Mouse (Mus musculus): Measurements from ENCODE around the gene Gpr84. TPM values are rescaled to one million over a fixed set of nuclear protein-coding genes. Genes with fewer than 3 reads are reported as not detected.

Gene Gpr84
- polyA plus RNA-seq, 1 experiment: 0.12 TPM

- DNase-seq (ENCODE audit: low read depth, low spot score): no peak
- WGBS: 76% methylated on average over 26 of the region's 26 CpGs
Measured at GRCm38 (mm10) chr15:103308876-103309580, 1.4 kb downstream of the Gpr84 start.

GRCm38 (mm10) chr15:103308056-103308875, 2.1 kb downstream of the Gpr84 start:
- WGBS: 49% methylated on average over 28 of the region's 28 CpGs

GRCm38 (mm10) chr15:103307125-103307524, 3.3 kb downstream of the Gpr84 start:
- under 1% methylated on average over 7 of the region's 7 CpGs for WGBS
- DNase-seq (ENCODE audit: low read depth, low spot score): peak; percentile 100

More at GRCm38 (mm10) chr15:103308056-103308875, 2.1 kb downstream of the Gpr84 start:
- DNase-seq (ENCODE audit: low read depth, low spot score): no peak

- no peak for DNase-seq (ENCODE audit: low read depth, low spot score)
- 9% methylated on average over 8 of the region's 8 CpGs for whole genome bisulfite sequencing
Measured at GRCm38 (mm10) chr15:103305792-103306645, 4.4 kb downstream of the Gpr84 start.

- DNase-seq (ENCODE audit: low read depth, low spot score): peak; percentile 93
- WGBS: under 1% methylated on average over 71 of the region's 71 CpGs
Measured at GRCm38 (mm10) chr15:103305070-103305678, 5.2 kb downstream of the Gpr84 start.

GRCm38 (mm10) chr15:103304616-103304969, 5.8 kb downstream of the Gpr84 start:
- 1% methylated on average over 9 of the region's 9 CpGs for WGBS
- DNase-seq (ENCODE audit: low read depth, low spot score): no peak

GRCm38 (mm10) chr15:103303916-103304615, 6.3 kb downstream of the Gpr84 start:
- 21% methylated on average over 8 of the region's 8 CpGs for WGBS
- DNase-seq (ENCODE audit: low read depth, low spot score): no peak

- 61% methylated on average over 6 of the region's 6 CpGs for WGBS
- DNase-seq (ENCODE audit: low read depth, low spot score): no peak
Measured at GRCm38 (mm10) chr15:103302341-103303021, 7.9 kb downstream of the Gpr84 start.

GRCm38 (mm10) chr15:103301547-103302340, 8.7 kb downstream of the Gpr84 start:
- DNase-seq (ENCODE audit: low read depth, low spot score): no peak
- 66% methylated on average over 5 of the region's 5 CpGs for WGBS

GRCm38 (mm10) chr15:103301046-103301445, 9.4 kb downstream of the Gpr84 start:
- DNase-seq (ENCODE audit: low read depth, low spot score): no peak
- 67% methylated on average over 2 of the region's 2 CpGs for whole genome bisulfite sequencing

- WGBS: 57% methylated on average over 2 of the region's 2 CpGs
Measured at GRCm38 (mm10) chr15:103300560-103300959, 9.9 kb downstream of the Gpr84 start.

GRCm38 (mm10) chr15:103300067-103300471, 10.3 kb downstream of the Gpr84 start:
- WGBS: 61% methylated on average over 18 of the region's 18 CpGs
- DNase-seq (ENCODE audit: low read depth, low spot score): no peak

More at GRCm38 (mm10) chr15:103300560-103300959, 9.9 kb downstream of the Gpr84 start:
- no peak for DNase-seq (ENCODE audit: low read depth, low spot score)

GRCm38 (mm10) chr15:103299644-103300043, 10.8 kb downstream of the Gpr84 start:
- WGBS: 73% methylated on average over 8 of the region's 8 CpGs
- DNase-seq (ENCODE audit: low read depth, low spot score): no peak

- no peak for DNase-seq (ENCODE audit: low read depth, low spot score)
- 87% methylated on average over 5 of the region's 5 CpGs for WGBS
Measured at GRCm38 (mm10) chr15:103298861-103299616, 11.4 kb downstream of the Gpr84 start.

- DNase-seq (ENCODE audit: low read depth, low spot score): no peak
- 91% methylated on average over 3 of the region's 3 CpGs for WGBS
Measured at GRCm38 (mm10) chr15:103298026-103298425, 12.4 kb downstream of the Gpr84 start.

- 88% methylated on average over 6 of the region's 6 CpGs for WGBS
- DNase-seq (ENCODE audit: low read depth, low spot score): no peak
Measured at GRCm38 (mm10) chr15:103297313-103297712, 13.1 kb downstream of the Gpr84 start.

- DNase-seq (ENCODE audit: low read depth, low spot score): no peak
- WGBS: 59% methylated on average over 5 of the region's 5 CpGs
Measured at GRCm38 (mm10) chr15:103295851-103296250, 14.6 kb downstream of the Gpr84 start.
